Mouse (Mus musculus) brain, embryonic 18.5 days (tissue): ENCODE results near the gene Rragc.

Experiments
- DNase-seq: peaks from one replicate; pipeline ENCODE4 v3.0.0-alpha.2; 2012; ENCODE audit warnings: low read depth, low spot score

Rragc gene

GRCm38 (mm10) chr4:123952059-123952458 is 34.8 kb downstream of the Rragc start:
- no peak for DNase-seq

DNA sequence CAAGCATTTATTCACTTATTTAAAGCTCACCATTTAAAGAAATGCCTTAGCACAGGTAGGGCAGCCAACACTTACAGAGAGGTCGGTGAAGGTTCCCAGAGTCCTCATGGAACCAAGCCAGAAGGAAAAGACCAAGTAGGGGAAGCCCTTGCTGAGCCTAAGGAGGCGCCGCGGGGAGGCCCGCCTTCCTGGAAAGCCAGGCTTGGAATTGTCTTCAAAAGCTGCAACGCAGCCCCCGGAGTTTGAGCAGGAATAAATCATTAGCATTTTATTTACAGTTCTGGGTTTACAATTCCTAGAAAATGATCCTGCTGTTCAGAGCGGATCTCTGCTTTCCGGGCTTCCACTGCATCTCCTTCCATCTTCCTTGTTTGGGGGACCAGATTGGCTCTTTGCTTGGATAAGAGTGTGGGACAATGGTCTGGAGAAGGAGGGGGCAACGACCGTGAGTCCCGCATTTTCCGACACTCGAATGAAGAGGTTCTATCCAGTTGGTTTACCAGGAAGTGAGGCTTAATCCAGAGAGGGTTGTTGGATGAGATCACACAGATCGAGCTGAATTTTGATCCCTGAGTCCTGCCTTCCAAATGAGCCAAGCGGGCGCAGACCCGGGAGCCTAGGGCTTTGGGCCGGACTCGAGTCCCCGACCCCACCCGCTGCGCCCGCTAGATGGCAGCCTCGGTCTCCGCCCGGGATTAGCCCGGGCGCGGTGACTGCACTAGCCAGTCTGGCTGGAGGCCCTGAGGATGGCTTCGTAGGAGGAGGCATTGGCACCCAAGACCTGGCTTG is 39.7 kb downstream of the Rragc start:
- DNase-seq = peak; percentile 28

GRCm38 (mm10) chr4:123957492-123957808 is 40.2 kb downstream of the Rragc start:
- no peak for DNase-seq

- no peak for DNase-seq
Measured at GRCm38 (mm10) chr4:123957891-123958290, 40.6 kb downstream of the Rragc start.

GRCm38 (mm10) chr4:123960955-123961354 is 43.7 kb downstream of the Rragc start:
- no peak for DNase-seq

GRCm38 (mm10) chr4:123962721-123963120 is 45.5 kb downstream of the Rragc start:
- DNase-seq = no peak

GRCm38 (mm10) chr4:123968663-123969321 is 51.5 kb downstream of the Rragc start:
- no peak for DNase-seq

- no peak for DNase-seq
Measured at GRCm38 (mm10) chr4:123969458-123969857, 52.2 kb downstream of the Rragc start.

DNA sequence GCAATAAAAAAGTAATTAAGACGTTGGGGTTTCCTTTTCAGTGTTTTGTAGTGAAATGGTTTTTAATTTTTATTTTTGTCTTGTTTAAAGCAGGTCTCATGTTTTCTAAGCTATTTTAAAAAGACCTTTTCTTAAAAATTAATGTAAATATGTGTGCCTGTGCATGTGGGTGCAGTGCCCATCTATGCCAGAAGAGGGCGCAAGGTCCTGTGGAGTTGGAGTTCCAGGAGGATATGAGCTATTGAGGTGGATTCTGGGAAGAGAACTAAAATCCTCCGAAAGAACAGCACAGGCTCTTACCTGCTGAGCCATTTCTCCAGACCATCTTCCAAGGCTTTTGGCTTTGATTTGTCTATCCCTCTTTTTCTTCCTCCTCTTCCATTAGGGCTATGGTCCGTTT is 53.8 kb downstream of the Rragc start:
- DNase-seq = no peak

GRCm38 (mm10) chr4:123972423-123973049 is 55.3 kb downstream of the Rragc start:
- DNase-seq = no peak

DNA sequence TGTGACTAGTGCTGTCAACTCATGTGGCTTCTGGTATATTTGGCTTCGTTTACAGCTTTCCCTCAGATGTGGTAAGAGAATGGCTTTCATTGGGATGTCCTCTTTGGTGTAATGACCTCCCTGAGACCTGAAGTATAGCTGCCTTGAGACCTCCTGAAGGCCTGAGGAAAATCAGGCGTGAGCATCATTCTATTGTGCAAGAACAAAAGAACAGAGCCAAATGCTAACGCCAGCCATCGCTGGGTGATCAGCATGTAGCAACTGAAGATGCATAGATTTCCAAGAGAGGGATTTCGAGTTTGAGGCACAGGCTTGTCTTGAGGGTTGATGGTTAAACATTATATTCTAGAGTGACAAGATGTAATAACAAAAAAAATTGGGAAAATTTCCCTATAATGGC is 64.9 kb downstream of the Rragc start:
- DNase-seq = no peak
